Mouse (Mus musculus) induced T-regulatory cell, adult 2 months (primary cell): ENCODE measurements around the gene Rab5c.

Experiments used
- DNase-seq: peaks from one replicate; pipeline ENCODE4 v3.0.0-alpha.2; 2012; ENCODE audit warnings: low read depth

Rab5c gene

DNA sequence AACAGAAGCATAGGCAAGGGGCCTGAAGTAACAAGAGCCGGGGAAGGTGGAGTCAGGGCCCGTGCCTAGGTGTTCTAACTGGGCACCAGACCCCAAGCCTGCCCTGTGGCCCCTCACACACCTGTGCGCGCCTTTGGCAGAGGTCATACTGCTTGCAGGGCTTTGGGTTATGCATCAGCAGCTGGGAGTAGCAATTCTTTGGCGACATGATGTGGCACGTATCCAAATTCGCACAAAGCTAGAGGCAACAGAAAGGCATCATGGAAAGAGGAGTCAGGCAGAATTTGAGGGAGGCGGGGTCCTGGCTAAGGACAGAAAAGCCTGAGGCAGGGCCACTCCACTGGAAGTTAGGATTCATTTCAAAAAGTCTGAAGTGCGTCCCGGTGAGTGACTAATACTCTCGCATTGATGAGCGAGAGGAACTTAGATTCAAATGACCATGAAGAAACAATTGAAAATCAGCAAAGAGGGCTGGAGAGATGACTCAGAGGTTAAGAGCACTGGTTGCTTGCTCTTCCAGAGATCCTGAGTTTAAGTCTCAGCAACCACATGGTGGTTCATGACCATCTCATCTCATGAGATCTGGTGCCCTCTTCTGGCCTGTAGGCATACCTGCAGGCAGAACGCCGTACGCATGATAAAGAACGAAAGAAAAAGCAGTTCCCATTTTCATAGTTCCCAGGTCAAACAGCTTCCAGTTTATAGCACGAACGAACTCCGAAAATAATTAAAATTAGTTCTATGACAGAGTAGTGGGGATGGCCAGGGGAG is 35.7 kb downstream of the Rab5c start:
- peak; percentile 92 for DNase-seq

DNA sequence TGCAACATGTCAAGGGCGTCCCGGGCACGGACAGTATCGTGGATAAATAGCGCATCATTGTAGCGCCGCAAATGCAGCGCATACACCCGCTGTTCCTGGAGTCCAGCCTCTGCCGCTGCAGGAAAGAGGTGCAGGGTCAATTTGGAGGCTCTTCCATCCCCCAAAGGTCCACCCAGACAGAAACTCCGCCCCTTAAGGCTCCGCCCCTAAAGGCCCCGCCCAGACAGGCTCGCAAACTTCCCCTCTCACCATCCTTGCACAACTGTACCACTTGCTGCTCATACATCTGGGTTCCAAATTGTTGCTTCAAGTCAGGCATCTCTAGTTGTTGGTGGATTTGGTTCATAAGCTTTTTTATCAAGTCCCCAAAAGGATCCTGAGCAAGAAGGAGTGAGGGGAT is 36.7 kb downstream of the Rab5c start:
- DNase-seq = peak; percentile 55

GRCm38 (mm10) chr11:100700710-100701109 is 37.3 kb downstream of the Rab5c start:
- no peak for DNase-seq

DNA sequence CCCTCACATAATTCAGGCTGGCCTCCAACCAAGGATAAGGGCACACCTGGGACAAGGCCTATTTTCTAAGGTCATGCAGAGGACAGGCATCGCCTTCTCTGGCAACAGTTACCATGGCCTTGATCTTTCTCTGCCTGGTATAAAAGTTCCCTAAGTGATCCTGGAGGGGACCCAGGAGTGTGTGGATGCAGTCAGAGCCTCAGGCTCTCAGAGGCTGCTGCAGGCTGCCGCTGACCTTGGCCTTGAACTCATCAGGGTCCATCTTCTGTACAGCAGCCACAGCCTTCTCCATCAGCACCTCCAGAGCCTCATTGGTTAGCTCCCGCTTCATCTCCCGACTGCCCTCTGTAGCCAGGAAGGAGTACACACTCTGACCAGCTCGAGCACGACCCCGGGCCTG is 40.1 kb downstream of the Rab5c start:
- no peak for DNase-seq

DNA sequence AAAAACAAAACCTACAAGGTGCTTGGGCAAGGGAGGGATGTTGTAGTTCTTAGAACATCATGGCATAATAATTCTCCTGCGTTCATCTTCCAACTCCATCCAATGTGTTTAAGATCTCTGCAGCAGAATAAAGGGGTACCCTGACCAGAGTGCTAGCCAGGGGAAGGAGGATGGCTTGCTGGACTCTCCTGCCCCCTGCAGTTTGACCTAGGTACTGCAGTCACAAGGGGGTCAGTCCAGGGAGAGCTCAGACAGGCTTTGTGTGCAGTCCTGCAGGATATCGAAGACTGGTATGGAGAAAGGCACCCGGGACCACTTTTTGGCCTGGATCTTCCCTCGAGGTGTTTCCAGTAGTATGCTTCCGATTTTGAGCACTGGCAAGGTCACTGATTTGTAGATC is 43.1 kb downstream of the Rab5c start:
- DNase-seq = peak; percentile 81

DNA sequence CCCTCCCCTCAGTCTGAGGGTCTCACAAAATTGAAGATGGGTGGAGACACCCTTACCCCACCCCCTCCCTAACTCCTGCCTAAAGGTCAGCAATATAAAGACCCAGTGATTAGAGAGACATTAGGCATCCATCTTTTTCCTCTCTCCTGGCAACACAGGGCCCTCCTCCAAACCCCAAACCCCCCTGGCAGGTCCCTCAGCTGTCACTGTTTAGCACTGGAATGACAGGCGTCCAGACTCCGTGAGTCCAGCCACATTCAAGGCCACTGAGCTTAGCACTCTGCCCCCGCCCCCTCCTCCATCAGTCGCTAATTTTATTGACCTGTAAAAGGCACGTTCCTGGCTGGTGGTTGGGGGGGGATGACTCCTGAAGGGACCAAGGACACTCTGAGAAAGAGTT is 44.9 kb downstream of the Rab5c start:
- no peak for DNase-seq

- DNase-seq = peak; percentile 54
Measured at GRCm38 (mm10) chr11:100692164-100692616, 45.8 kb downstream of the Rab5c start, which contains the start of gene Zfp385c. TSS of gene Zfp385c (minus strand) at chr11:100692455.

DNA sequence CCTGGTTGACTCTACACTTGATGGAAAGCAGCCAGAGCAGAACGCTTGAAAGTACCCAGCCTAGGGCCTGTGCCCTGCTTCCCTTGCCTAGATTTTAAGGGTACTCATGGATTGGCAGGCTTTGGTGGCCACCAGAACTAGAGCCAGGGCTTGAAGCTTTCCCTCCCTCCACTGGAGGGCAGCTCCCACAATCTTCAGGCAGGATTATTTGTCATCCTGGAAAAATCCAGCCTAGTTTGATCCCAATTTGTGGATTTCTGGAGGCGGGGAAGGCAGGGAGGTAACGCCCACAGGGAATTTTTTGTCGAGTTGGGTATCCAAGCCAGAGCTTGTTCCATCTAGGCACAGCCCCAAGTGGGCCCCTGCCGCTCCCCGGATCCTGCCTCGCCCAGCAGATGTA is 47.6 kb downstream of the Rab5c start:
- no peak for DNase-seq

DNA sequence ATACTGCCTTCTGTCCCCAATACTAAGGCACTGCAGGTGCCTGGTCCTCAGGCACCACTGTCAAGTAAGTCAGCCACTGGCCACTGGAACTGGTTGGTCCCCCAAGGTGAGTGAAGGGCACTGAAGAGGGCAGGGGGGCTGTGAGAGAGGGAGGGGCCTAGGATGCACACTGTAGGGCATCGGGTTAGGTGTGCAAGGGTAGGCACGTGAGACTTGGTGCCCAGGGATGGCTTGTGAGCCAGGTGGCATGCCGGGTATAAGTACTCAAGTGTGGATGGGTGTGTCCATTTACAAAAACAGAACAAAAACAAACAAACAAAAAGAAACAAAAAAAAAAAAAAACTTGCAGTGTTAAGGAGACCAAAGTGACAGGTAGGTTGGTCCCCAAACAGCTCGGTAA is 49.6 kb downstream of the Rab5c start:
- DNase-seq = no peak

DNA sequence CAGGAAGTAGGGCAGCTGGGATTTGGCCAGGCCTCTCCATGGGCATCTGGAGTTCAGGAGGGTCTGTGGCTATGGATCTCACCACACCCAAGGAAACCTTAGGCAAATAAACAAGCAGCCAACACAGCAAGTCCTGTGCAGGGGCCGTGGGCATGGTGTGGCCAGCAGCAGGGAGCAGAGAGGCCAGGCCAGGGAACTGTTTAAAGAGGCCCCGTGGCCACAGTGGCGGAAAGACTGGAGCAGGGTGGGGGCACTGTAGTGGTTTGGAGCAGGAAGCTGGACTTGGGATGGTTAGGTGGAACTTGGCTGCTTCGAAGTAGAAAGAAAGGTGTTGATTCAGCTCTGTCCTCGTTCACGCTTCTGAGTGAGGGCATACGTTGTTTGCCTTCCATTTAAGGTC is 50.8 kb downstream of the Rab5c start:
- no peak for DNase-seq

DNA sequence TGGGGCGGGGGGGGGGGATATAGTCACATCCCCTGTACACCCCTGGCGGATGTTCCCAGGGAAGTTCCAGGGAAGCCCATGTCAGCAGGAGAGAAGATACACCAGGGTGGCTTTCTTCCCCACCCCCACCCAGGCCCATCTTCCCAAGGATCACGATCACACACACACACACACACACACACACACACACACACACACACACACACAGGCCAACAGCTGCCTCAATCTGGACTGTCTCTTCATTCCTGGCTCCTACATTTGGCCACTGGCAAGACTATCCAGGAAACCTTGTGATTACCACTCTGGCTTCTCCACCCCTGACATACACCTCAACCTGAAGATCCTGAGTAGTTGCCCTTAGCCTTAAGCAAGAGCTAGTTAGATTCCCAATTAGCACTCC is 52.6 kb downstream of the Rab5c start:
- no peak for DNase-seq

- no peak for DNase-seq
Measured at GRCm38 (mm10) chr11:100684084-100684483, 53.9 kb downstream of the Rab5c start.

DNA sequence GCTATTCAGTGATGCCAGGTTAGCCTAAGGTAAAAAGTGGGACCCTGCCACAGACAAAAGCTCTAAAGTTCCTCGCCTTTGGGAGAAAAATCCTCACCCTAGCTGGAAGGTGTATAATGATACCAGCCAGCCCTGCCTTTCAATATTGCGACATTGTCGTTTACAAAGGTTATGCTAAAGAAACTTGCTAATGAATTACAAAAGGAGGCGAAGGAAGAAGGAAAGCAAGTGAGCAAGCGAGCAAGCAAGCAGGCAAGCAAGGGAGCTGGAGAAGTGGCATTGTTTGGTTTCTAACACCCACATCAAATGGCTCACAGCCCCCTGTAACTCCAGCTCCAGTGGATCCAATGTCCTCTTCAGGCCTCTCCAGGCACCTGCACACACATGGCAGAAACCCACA is 55.5 kb downstream of the Rab5c start:
- DNase-seq = no peak

DNA sequence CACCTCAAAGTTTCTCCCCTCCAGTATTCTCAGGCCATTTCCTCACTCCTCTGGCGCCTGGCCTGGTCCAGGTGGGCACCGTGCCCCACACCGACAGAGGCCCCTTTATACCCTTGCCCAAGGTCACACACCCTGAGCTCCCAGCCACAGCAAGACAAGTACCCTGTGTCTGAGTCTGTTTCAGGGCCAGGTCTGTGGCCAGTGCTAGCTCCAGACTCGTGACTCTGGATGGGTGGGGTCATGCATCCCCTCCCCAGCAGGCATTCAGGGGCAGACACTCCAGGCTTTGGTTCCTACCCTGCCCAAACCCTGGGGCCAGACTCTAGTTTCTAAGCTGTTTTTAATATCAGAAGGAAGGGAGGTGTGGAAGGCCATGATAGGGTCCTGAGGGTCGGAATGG is 56.2 kb downstream of the Rab5c start:
- DNase-seq = no peak

- no peak for DNase-seq
Measured at GRCm38 (mm10) chr11:100677810-100678209, 60.2 kb downstream of the Rab5c start.

DNA sequence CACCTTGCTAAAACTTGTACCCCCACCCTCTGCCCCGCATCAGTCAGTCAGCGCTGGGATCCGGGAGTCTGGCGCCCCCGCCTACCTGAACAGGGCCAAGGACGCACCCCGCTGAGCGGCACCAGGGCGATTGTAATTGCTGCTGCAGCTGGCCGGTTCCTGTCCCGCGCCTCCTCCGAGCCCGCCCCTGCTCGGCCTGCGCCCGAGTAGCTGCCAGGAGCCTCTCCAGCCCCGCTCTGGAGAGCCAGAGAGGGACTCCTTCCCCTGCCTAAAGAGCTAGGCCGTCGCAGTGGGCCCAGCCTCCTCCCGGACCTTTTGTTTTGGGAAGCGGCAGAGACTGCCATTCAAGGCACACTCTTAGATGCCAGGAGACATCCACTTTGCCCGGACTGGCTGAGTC is 64.8 kb downstream of the Rab5c start:
- DNase-seq = no peak

DNA sequence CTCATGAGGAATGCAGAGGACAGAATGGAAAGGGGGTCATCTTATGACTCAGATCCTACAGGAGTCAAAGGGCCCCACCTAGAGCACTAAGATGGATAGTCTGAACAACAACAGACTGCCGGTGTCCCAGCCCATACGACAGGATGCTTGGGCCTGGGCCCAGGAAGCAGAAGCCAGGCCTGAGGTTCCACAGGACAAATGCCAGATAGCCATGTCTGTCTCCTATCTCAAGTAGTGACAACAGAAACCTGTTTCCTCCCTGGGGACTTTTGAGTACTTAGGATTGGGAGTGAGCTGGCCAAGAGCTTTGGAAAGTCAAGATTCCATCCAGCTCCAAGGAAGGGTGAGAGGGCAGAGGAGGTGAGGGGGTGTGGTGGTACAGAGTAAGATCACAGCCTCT is 66.1 kb downstream of the Rab5c start:
- no peak for DNase-seq

DNA sequence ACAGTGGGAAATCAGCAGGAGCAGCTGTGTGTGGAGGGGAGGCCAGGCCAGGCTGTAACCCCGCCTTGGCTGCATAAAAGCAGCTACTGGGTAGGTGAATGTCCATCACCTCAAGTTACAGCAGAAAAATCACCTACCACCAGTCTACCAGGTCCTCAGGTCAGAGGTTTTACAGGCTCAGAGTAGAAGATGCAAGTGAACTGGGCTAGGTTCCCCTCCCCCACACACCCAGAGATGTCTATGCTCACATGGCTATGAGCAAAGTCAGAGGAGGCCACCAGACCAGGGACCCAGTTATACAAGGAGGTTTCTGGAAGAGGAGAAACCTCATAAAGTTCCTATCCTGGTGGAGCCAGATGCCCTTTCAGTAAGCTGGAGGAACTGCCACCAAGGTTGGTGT is 67.0 kb downstream of the Rab5c start:
- no peak for DNase-seq
